Mouse (Mus musculus): Measurements from ENCODE around the gene Dnmt3a. TPM values are rescaled to one million over a fixed set of nuclear protein-coding genes. Genes with fewer than 3 reads are reported as not detected.

Dnmt3a gene
- 100 to 1,000 TPM; 118 TPM for total RNA-seq (2021)

- no peak for DNase-seq
These were observed at the start of gene Dnmt3a for GRCm38 (mm10) chr12:3805852-3806251. TSS of gene Dnmt3a (plus strand) at chr12:3806007.

GRCm38 (mm10) chr12:3756216-3756615 lies 49.6 kb upstream of the Dnmt3a start:
- no peak for DNase-seq

GRCm38 (mm10) chr12:3758127-3758526 lies 47.7 kb upstream of the Dnmt3a start:
- no peak for DNase-seq

- peak; percentile 60 for DNase-seq
These were observed 46.4 kb upstream of the Dnmt3a start for GRCm38 (mm10) chr12:3759419-3759818.

GRCm38 (mm10) chr12:3760876-3761590 lies 44.8 kb upstream of the Dnmt3a start:
- no peak for DNase-seq

GRCm38 (mm10) chr12:3761591-3762295 lies 44.1 kb upstream of the Dnmt3a start:
- no peak for DNase-seq

GRCm38 (mm10) chr12:3764191-3764804 lies 41.5 kb upstream of the Dnmt3a start:
- peak; percentile 28 for DNase-seq

GRCm38 (mm10) chr12:3767360-3767759 lies 38.4 kb upstream of the Dnmt3a start:
- no peak for DNase-seq

GRCm38 (mm10) chr12:3768391-3768790 lies 37.4 kb upstream of the Dnmt3a start:
- no peak for DNase-seq

GRCm38 (mm10) chr12:3770546-3770945 lies 35.3 kb upstream of the Dnmt3a start:
- no peak for DNase-seq

GRCm38 (mm10) chr12:3771080-3771479 lies 34.7 kb upstream of the Dnmt3a start:
- DNase-seq, result no peak

GRCm38 (mm10) chr12:3773643-3774042 lies 32.2 kb upstream of the Dnmt3a start:
- DNase-seq, result no peak

GRCm38 (mm10) chr12:3776015-3776414 lies 29.8 kb upstream of the Dnmt3a start:
- no peak for DNase-seq

- no peak for DNase-seq
These were observed 28.1 kb upstream of the Dnmt3a start for GRCm38 (mm10) chr12:3777682-3778081.

- no peak for DNase-seq
These were observed 27.5 kb upstream of the Dnmt3a start for GRCm38 (mm10) chr12:3778286-3778685.

- no peak for DNase-seq
These were observed 26.2 kb upstream of the Dnmt3a start for GRCm38 (mm10) chr12:3779639-3780038.

- DNase-seq, result peak; percentile 68
These were observed 25.4 kb upstream of the Dnmt3a start for GRCm38 (mm10) chr12:3780405-3780891.

GRCm38 (mm10) chr12:3780931-3781471 lies 24.8 kb upstream of the Dnmt3a start:
- DNase-seq, result no peak

GRCm38 (mm10) chr12:3781482-3781881 lies 24.3 kb upstream of the Dnmt3a start:
- DNase-seq, result peak; percentile 98

GRCm38 (mm10) chr12:3783196-3783825 lies 22.5 kb upstream of the Dnmt3a start:
- no peak for DNase-seq

GRCm38 (mm10) chr12:3784258-3784657 lies 21.5 kb upstream of the Dnmt3a start:
- DNase-seq, result no peak

GRCm38 (mm10) chr12:3784729-3785128 lies 21.1 kb upstream of the Dnmt3a start:
- no peak for DNase-seq

GRCm38 (mm10) chr12:3787041-3787440 lies 18.8 kb upstream of the Dnmt3a start:
- no peak for DNase-seq

All from heart, postnatal 4 days (tissue).